Mouse (Mus musculus): Measurements from ENCODE around the gene Bola2. TPM values are rescaled to one million over a fixed set of nuclear protein-coding genes. Genes with fewer than 3 reads are reported as not detected.

The Bola2 gene
- polyA plus RNA-seq, 1 experiment from 2014 or later, result 187 TPM

DNA sequence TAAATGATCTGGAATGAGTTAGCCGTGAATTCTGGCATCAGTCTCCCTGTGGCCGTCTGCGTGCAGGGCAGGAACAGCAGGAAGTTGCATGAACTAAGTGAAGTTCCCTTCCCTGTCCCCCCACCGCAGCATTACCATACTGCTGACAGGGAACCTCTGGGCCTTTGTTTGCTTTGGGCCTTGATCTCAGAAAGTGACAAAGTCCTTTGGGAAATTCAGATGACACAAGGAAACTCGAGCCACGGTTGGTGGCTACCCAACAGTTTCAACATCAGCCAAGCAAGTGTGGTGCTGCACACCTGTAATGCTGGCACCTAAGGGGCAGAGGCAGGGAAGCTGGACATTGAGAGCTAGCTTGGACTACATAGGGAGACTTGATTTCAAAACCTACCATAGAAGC lies 51.6 kb downstream of the Bola2 start:
- H3K27me3 ChIP-seq, result no peaks in the 10 kb centered on the region
- no peak overlapping the region for H3K4me3 ChIP-seq
- no peaks in the 10 kb centered on the region for H3K36me3 ChIP-seq (ENCODE audit: poor library complexity, severe bottlenecking)
- no peak overlapping the region for H3K9ac ChIP-seq
- no peak for ATAC-seq
- H3K4me1 ChIP-seq, result no peaks in the 10 kb centered on the region
- H3K4me2 ChIP-seq, result no peak overlapping the region
- no peaks in the 10 kb centered on the region for H3K9me3 ChIP-seq (replicated peaks)
- WGBS, result 56% methylated on average over 6 of the region's 6 CpGs
- no peak overlapping the region for H3K27ac ChIP-seq

DNA sequence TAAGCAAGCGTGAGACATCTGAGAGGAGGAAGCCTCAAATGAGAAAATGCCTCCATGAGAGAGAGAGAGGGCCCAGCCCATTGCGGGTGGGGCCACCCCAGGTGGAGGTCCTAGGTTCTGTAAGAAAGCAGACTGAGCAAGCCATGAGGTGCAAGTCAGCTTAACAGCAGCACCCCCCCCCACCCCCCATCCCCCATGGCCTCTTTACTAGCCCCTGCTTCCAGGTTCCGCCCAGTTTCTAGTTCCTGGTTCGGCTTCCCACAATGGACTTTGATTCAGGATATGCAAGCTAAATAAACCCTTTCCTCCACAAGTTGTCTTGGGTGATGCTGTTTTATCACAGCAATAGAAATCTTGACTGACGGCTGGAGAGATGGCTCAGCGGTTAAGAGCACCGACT lies 53.6 kb downstream of the Bola2 start:
- Histone ChIP-seq H3K4me1 (no peaks in the 10 kb centered on the region), H3K27ac (no peak overlapping the region), H3K36me3 (ENCODE audit: poor library complexity, severe bottlenecking) (no peaks in the 10 kb centered on the region), H3K9me3 (replicated peaks) (no peaks in the 10 kb centered on the region), H3K4me3 (no peak overlapping the region), H3K9ac (no peak overlapping the region), H3K27me3 (no peaks in the 10 kb centered on the region), H3K4me2 (no peak overlapping the region)
- 81% methylated on average over 7 of the region's 7 CpGs for WGBS
- ATAC-seq, result no peak

Other genes with a start within 250 kb of the Bola2 start
- 0.19 and 0.32 TPM in 2 replicates for gene Atp2a1, start 232.3 kb upstream of the Bola2 start, polyA plus RNA-seq (2015; fragmentation: Nextera tagmentation; extraction: Ambion mirVana)
- 55.8 and 61.6 TPM in 2 replicates for gene Sh2b1, start 220.0 kb upstream of the Bola2 start, polyA plus RNA-seq (2015; fragmentation: Nextera tagmentation; extraction: Ambion mirVana)
- gene Tufm, start 208.0 kb upstream of the Bola2 start, polyA plus RNA-seq (2015; fragmentation: Nextera tagmentation; extraction: Ambion mirVana), result 114 and 123 TPM in 2 replicates
- gene Atxn2l, start 192.0 kb upstream of the Bola2 start, polyA plus RNA-seq (2015; fragmentation: Nextera tagmentation; extraction: Ambion mirVana), result 52.4 and 60.0 TPM in 2 replicates
- gene Eif3c, start 129.0 kb upstream of the Bola2 start, polyA plus RNA-seq (2015; fragmentation: Nextera tagmentation; extraction: Ambion mirVana), result 209 and 212 TPM in 2 replicates
- 0.38 and 0.46 TPM in 2 replicates for gene Apobr, start 110.5 kb upstream of the Bola2 start, polyA plus RNA-seq (2015; fragmentation: Nextera tagmentation; extraction: Ambion mirVana)
- 26.3 and 30.8 TPM in 2 replicates for gene Cln3, start 109.6 kb upstream of the Bola2 start, polyA plus RNA-seq (2015; fragmentation: Nextera tagmentation; extraction: Ambion mirVana)
- gene Il27, start 100.5 kb upstream of the Bola2 start, polyA plus RNA-seq (2015; fragmentation: Nextera tagmentation; extraction: Ambion mirVana), result not detected in 2 replicates
- 2.1 and 2.5 TPM in 2 replicates for gene Nupr1, start 64.5 kb upstream of the Bola2 start, polyA plus RNA-seq (2015; fragmentation: Nextera tagmentation; extraction: Ambion mirVana)
- gene Sgf29, start 46.1 kb upstream of the Bola2 start, polyA plus RNA-seq (2015; fragmentation: Nextera tagmentation; extraction: Ambion mirVana), result 57.3 and 64.6 TPM in 2 replicates
- gene Sult1a1, start 19.0 kb upstream of the Bola2 start, polyA plus RNA-seq (2015; fragmentation: Nextera tagmentation; extraction: Ambion mirVana), result 0.46 and 0.68 TPM in 2 replicates
- 16.6 TPM in 2 replicates for gene Slx1b, start 383 bp downstream of the Bola2 start, polyA plus RNA-seq (2015; fragmentation: Nextera tagmentation; extraction: Ambion mirVana)
- gene Coro1a, start 12.4 kb downstream of the Bola2 start, polyA plus RNA-seq (2015; fragmentation: Nextera tagmentation; extraction: Ambion mirVana), result 72.7 and 77.1 TPM in 2 replicates
- gene Mapk3, start 64.2 kb downstream of the Bola2 start, polyA plus RNA-seq (2015; fragmentation: Nextera tagmentation; extraction: Ambion mirVana), result 75.3 and 78.3 TPM in 2 replicates
- gene Gdpd3, start 70.9 kb downstream of the Bola2 start, polyA plus RNA-seq (2015; fragmentation: Nextera tagmentation; extraction: Ambion mirVana), result 1.7 and 2.8 TPM in 2 replicates
- gene Ypel3, start 81.6 kb downstream of the Bola2 start, polyA plus RNA-seq (2015; fragmentation: Nextera tagmentation; extraction: Ambion mirVana), result 124 and 143 TPM in 2 replicates
- gene Tbx6, start 86.1 kb downstream of the Bola2 start, polyA plus RNA-seq (2015; fragmentation: Nextera tagmentation; extraction: Ambion mirVana), result 0.43 and 0.55 TPM in 2 replicates
- 246 and 258 TPM in 2 replicates for gene Ppp4c, start 97.1 kb downstream of the Bola2 start, polyA plus RNA-seq (2015; fragmentation: Nextera tagmentation; extraction: Ambion mirVana)
- gene Fam57b, start 102.3 kb downstream of the Bola2 start, polyA plus RNA-seq (2015; fragmentation: Nextera tagmentation; extraction: Ambion mirVana), result 27.0 and 30.0 TPM in 2 replicates
- not detected in 2 replicates for gene 4930451I11Rik, start 136.2 kb downstream of the Bola2 start, polyA plus RNA-seq (2015; fragmentation: Nextera tagmentation; extraction: Ambion mirVana)
- gene Doc2a, start 152.0 kb downstream of the Bola2 start, polyA plus RNA-seq (2015; fragmentation: Nextera tagmentation; extraction: Ambion mirVana), result 4.1 and 4.2 TPM in 2 replicates
- gene Hirip3, start 166.6 kb downstream of the Bola2 start, polyA plus RNA-seq (2015; fragmentation: Nextera tagmentation; extraction: Ambion mirVana), result 47.7 and 49.1 TPM in 2 replicates
- 94.9 and 96.2 TPM in 2 replicates for gene Ino80e, start 167.0 kb downstream of the Bola2 start, polyA plus RNA-seq (2015; fragmentation: Nextera tagmentation; extraction: Ambion mirVana)
- 51.9 and 60.0 TPM in 2 replicates for gene Taok2, start 189.3 kb downstream of the Bola2 start, polyA plus RNA-seq (2015; fragmentation: Nextera tagmentation; extraction: Ambion mirVana)
- 30.5 and 35.3 TPM in 2 replicates for gene Tmem219, start 227.5 kb downstream of the Bola2 start, polyA plus RNA-seq (2015; fragmentation: Nextera tagmentation; extraction: Ambion mirVana)
- gene Kctd13, start 233.5 kb downstream of the Bola2 start, polyA plus RNA-seq (2015; fragmentation: Nextera tagmentation; extraction: Ambion mirVana), result 69.4 and 69.8 TPM in 2 replicates